In the genomic region with DNA sequence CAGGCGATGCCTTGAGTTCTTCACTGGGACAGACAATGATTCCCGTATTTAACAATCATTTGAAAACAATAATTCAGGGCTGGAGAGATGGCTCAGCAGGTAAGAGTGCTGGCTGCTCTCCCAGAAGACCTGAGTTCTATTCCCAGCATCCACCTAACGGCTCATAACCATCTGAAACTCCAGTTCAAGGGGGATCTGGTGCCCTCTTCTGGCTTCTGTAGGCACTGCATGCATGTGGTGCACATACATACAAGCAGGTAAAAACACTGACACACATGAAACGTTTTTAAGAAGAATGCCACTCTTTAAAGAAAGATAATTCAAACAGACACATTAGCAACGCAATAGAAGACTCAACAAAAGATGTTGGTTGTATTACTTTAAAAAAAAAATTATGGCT, we compare ENCODE assay signal across 23 mouse cellular contexts.
A peak's percentile ranks its signal among the peaks of the same experiment; 100 is the strongest.
DNase-seq lines count a peak whose midpoint lies in the region; ATAC-seq and TF ChIP-seq lines count a peak whose summit lies in the region.
"Had no signal": no experiment of that assay in that cellular context is flagged by ENCODE, and none has a peak within 500 bp of the region (broad histone marks: within the 10 kb centered on the region; RNA-seq: fewer than 3 reads in every experiment).

No protein-coding gene starts in this region.

- H3K4me3 ChIP-seq in intestine, postnatal 0 days (ENCODE audit: low read depth, low read length), result no peak overlapping the region
- H3K4me3 ChIP-seq in intestine, embryonic 15.5 days (replicated peaks), result no peak overlapping the region
- H3K4me3 ChIP-seq in lung, embryonic 14.5 days (ENCODE audit: low read depth, low read length), result no peak overlapping the region
- no peak overlapping the region for H3K4me3 ChIP-seq in MEL (ENCODE audit: control insufficient read depth in 1 of 2, insufficient read depth in 1 of 2, low read depth in 2 of 2, low read length in 2 of 2)
- H3K4me3 ChIP-seq: embryonic facial prominence, embryonic 15.5 days; limb, embryonic 12.5 days; liver, embryonic 13.5 days; neural tube, embryonic 15.5 days; stomach, embryonic 15.5 days had no signal

- H3K9ac ChIP-seq in intestine, postnatal 0 days (ENCODE audit: low read depth, low read length), result no peak overlapping the region
- no peak overlapping the region for H3K9ac ChIP-seq in intestine, embryonic 15.5 days
- no peak overlapping the region for H3K9ac ChIP-seq in lung, embryonic 14.5 days
- H3K9ac ChIP-seq in MEL (ENCODE audit: control insufficient read depth, low read depth, low read length, poor library complexity, severe bottlenecking), result no peak overlapping the region
- H3K9ac ChIP-seq: embryonic facial prominence, embryonic 15.5 days; limb, embryonic 12.5 days; liver, embryonic 13.5 days; neural tube, embryonic 15.5 days; stomach, embryonic 15.5 days had no signal

- DNase-seq in lung, embryonic 14.5 days, result no peak
- DNase-seq in lung, postnatal 25 days (ENCODE audit: low spot score), result no peak
- peak; percentile 48 for DNase-seq in MEL (ENCODE audit: low read depth, low spot score)
- DNase-seq in induced T-regulatory cell, adult 2 months (ENCODE audit: low read depth), result peak; percentile 14
- DNase-seq in adrenal gland, postnatal 36 days, result no peak
- DNase-seq in urinary bladder, adult 2 months (ENCODE audit: low spot score), result no peak
- DNase-seq: adrenal gland, postnatal 10 days; B cell, adult 2 months; cerebellum, adult 9-10 months; gastrocnemius, postnatal 36 days; kidney, adult 18-20 months; liver, embryonic 13.5 days; right cerebral cortex, adult 18-20 months; right cerebral cortex, postnatal 4 days had no signal

- H3K4me1 ChIP-seq in intestine, postnatal 0 days (replicated peaks; ENCODE audit: control insufficient read depth, insufficient read depth, low read length), result no peaks in the 10 kb centered on the region
- no peaks in the 10 kb centered on the region for H3K4me1 ChIP-seq in intestine, embryonic 15.5 days (replicated peaks)
- H3K4me1 ChIP-seq in lung, embryonic 14.5 days (ENCODE audit: insufficient read depth), result no peaks in the 10 kb centered on the region
- no peaks in the 10 kb centered on the region for H3K4me1 ChIP-seq in MEL (ENCODE audit: control insufficient read depth in 1 of 2, insufficient read depth in 2 of 2, low read length in 2 of 2)
- H3K4me1 ChIP-seq: embryonic facial prominence, embryonic 15.5 days; liver, embryonic 13.5 days; neural tube, embryonic 15.5 days; stomach, embryonic 15.5 days had no signal

- H3K27me3 ChIP-seq in intestine, postnatal 0 days (replicated peaks; ENCODE audit: control insufficient read depth, insufficient read depth, low read length), result no peaks in the 10 kb centered on the region
- H3K27me3 ChIP-seq in intestine, embryonic 15.5 days (replicated peaks), result no peaks in the 10 kb centered on the region
- H3K27me3 ChIP-seq in lung, embryonic 14.5 days (ENCODE audit: insufficient read depth, low read length), result no peaks in the 10 kb centered on the region
- H3K27me3 ChIP-seq in MEL (ENCODE audit: control insufficient read depth in 1 of 2, insufficient read depth in 2 of 2, low read length in 2 of 2), result no peaks in the 10 kb centered on the region
- H3K27me3 ChIP-seq: embryonic facial prominence, embryonic 15.5 days; limb, embryonic 12.5 days; liver, embryonic 13.5 days; neural tube, embryonic 15.5 days; stomach, embryonic 15.5 days had no signal

- peak; percentile 16; the same call in 1 of the 2 replicates for TF ChIP-seq CTCF in intestine, postnatal 0 days (IDR thresholded peaks at IDR 0.05; ENCODE audit: low read depth)
- TF ChIP-seq CTCF in lung, embryonic 14.5 days (IDR thresholded peaks at IDR 0.05; ENCODE audit: low read depth), result peak; percentile 28; the same call in 1 of the 2 replicates
- peak; percentile 51 to 62 (median 53) for TF ChIP-seq CTCF in MEL (IDR thresholded peaks at IDR 0.05 in 2 of 3, conservative IDR thresholded peaks at IDR 0.05 in 1 of 3; ENCODE audit: control insufficient read depth in 1 of 3, insufficient read depth in 1 of 3, low read depth in 2 of 3, low read length in 3 of 3, poor library complexity in 1 of 3, severe bottlenecking in 1 of 3)

- WGBS in intestine, postnatal 0 days, result 90% methylated on average over 5 of the region's 5 CpGs
- 87% methylated on average over 5 of the region's 5 CpGs for WGBS in intestine, embryonic 15.5 days
- 91% methylated on average over 5 of the region's 5 CpGs for WGBS in lung, embryonic 14.5 days

- no peaks in the 10 kb centered on the region for H3K36me3 ChIP-seq in intestine, postnatal 0 days (ENCODE audit: control insufficient read depth, insufficient read depth)
- no peaks in the 10 kb centered on the region for H3K36me3 ChIP-seq in intestine, embryonic 15.5 days
- 0 out of 2 replicates have a peak, but pooled peaks cover 6% of the 10 kb centered on the region for H3K36me3 ChIP-seq in lung, embryonic 14.5 days (ENCODE audit: insufficient read depth)
- no peaks in the 10 kb centered on the region for H3K36me3 ChIP-seq in MEL (ENCODE audit: control insufficient read depth in 1 of 2, insufficient read depth in 2 of 2, low read length in 2 of 2)
- H3K36me3 ChIP-seq: limb, embryonic 12.5 days; liver, embryonic 13.5 days; stomach, embryonic 15.5 days had no signal

- ATAC-seq in intestine, postnatal 0 days, result no peak
- ATAC-seq in intestine, embryonic 15.5 days, result no peak
- ATAC-seq in lung, embryonic 14.5 days (ENCODE audit: insufficient read depth), result no peak
- ATAC-seq: forebrain, embryonic 16.5 days; hindbrain, embryonic 16.5 days had no signal

- H3K4me2 ChIP-seq in intestine, postnatal 0 days (replicated peaks; ENCODE audit: low read depth), result no peak overlapping the region
- no peak overlapping the region for H3K4me2 ChIP-seq in intestine, embryonic 15.5 days (replicated peaks)
- H3K4me2 ChIP-seq in lung, embryonic 14.5 days, result no peak overlapping the region
- H3K4me2 ChIP-seq: embryonic facial prominence, embryonic 15.5 days; limb, embryonic 12.5 days; liver, embryonic 13.5 days; neural tube, embryonic 15.5 days; stomach, embryonic 15.5 days had no signal

- TF ChIP-seq POLR2A in MEL (IDR thresholded peaks at IDR 0.05; ENCODE audit: control insufficient read depth in 1 of 2, insufficient read depth in 1 of 2, low read depth in 1 of 2, low read length in 2 of 2, poor library complexity in 1 of 2), result no peak

- TF ChIP-seq EP300 in MEL (IDR thresholded peaks at IDR 0.05; ENCODE audit: low read depth in 1 of 2, low read length in 2 of 2), result no peak

- no peaks in the 10 kb centered on the region for H3K79me2 ChIP-seq in MEL (ENCODE audit: control insufficient read depth, insufficient read depth, low read length, poor library complexity)

- peak; percentile 8 for TF ChIP-seq RAD21 in MEL (IDR thresholded peaks at IDR 0.05; ENCODE audit: low read depth, low read length)

- H3K9me3 ChIP-seq in intestine, postnatal 0 days (ENCODE audit: control insufficient read depth), result no peaks in the 10 kb centered on the region
- H3K9me3 ChIP-seq in intestine, embryonic 15.5 days, result no peaks in the 10 kb centered on the region; the same call in 1 of the 2 replicates
- H3K9me3 ChIP-seq in lung, embryonic 14.5 days (ENCODE audit: low read depth, low read length), result no peaks in the 10 kb centered on the region
- H3K9me3 ChIP-seq in MEL (replicated peaks; ENCODE audit: insufficient read depth, low read length), result no peaks in the 10 kb centered on the region
- H3K9me3 ChIP-seq: embryonic facial prominence, embryonic 15.5 days; neural tube, embryonic 15.5 days; stomach, embryonic 15.5 days had no signal

- H3K27ac ChIP-seq in intestine, postnatal 0 days (ENCODE audit: low read depth, low read length), result no peak overlapping the region
- H3K27ac ChIP-seq in intestine, embryonic 15.5 days, result no peak overlapping the region
- no peak overlapping the region for H3K27ac ChIP-seq in lung, embryonic 14.5 days (ENCODE audit: low read depth)
- no peak overlapping the region for H3K27ac ChIP-seq in MEL (ENCODE audit: control insufficient read depth, low read depth, low read length)
- H3K27ac ChIP-seq: embryonic facial prominence, embryonic 15.5 days; limb, embryonic 12.5 days; liver, embryonic 13.5 days; macrophage; neural tube, embryonic 15.5 days; stomach, embryonic 15.5 days had no signal

TF ChIP-seq in MEL, 35 proteins besides CTCF, POLR2A, EP300 and RAD21:
- TF ChIP-seq SMC3 (IDR thresholded peaks at IDR 0.05; ENCODE audit: low read depth, low read length) (peak; percentile 42), MAX (IDR thresholded peaks at IDR 0.05; ENCODE audit: low read length) (no peak)

Comparison
In these comparisons a context has a peak if more than half of its experiments do, and no peak if none do; other contexts are left out.
1. DNase-seq: peak in MEL (single experiment) and induced T-regulatory cell, adult 2 months (single experiment); none in lung, embryonic 14.5 days (single experiment), lung, postnatal 25 days (single experiment), adrenal gland, postnatal 36 days (0 of 2) and urinary bladder, adult 2 months (single experiment).
2. Peak in every context shown above with its lines, with median percentiles within 50 percentile points of each other: CTCF ChIP-seq.